Mouse (Mus musculus) heart, postnatal 36 days (tissue): ENCODE data around the gene Ccdc85b. TPM values are rescaled to one million over a fixed set of nuclear protein-coding genes. Genes with fewer than 3 reads are reported as not detected.
A peak's percentile ranks its signal among the peaks of the same experiment; 100 is the strongest.

Experiments used
- DNase-seq, 2 experiments: peaks; one replicate each; pipeline ENCODE4 v3.0.0; 2021 to 2022
- intact Hi-C: fragments of 180-260 bp; cut with DNase I; formaldehyde crosslinking; loops from one replicate; pipeline ENCODE4 v1.15.1; 2025
- total RNA-seq, 2 experiments: library from RNA; stranded (reverse); gene quantifications; 2 replicates each; pipeline ENCODE4 v1.2.3; 2021

The Ccdc85b gene
- total RNA-seq, 2 experiments from 2014 or later: 9.5 to 11.0 TPM

GRCm38 (mm10) chr19:5459019-5459418, 1.3 kb upstream of the Ccdc85b start:
- no peak for DNase-seq
- intact Hi-C loops: no loop called here

DNA sequence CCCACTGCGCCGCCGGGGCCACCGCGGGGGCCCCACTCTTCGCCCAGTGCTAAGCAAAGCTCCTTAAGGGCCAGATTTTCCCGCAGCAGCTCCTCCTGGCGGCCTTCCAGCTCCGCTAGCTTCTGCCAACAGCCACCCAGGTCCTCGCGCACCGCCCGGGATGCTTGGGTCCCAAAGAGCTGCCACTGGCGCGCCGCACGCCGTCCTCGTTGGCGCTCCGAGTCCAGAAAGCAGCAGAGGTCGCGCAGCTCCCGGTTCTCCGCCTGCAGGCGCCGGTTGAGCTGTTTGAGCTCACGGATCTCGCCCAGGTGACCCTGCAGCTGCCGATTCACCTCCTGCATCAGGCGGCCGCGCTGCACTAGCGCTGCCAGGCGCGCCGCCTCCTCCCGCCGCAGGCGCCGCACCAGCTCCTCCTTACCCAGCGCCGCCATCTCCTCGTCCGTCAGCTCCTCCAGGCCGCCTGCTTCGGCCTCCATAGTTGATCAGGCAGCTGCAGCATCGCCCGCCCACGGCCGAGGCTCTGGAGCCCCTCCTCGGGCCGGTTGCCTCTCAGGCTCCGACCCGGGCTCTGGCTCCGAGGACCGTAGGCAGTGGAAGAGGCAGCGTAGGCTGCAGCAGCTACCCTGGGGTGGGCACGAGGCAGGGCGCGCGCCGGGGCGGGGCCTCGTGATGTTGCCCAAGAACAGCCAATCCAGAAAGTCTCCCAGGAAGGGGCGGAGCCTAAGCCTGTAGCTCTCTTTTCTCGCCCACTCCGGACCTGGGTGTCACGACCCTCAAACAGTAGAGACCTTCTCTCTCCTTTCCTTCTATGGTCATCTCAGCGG, 560 bp downstream of the Ccdc85b start:
- intact Hi-C loops: no loop called here
- peak; percentile 94 to 95 for DNase-seq

GRCm38 (mm10) chr19:5456241-5456921, 1.3 kb downstream of the Ccdc85b start:
- DNase-seq: peak; percentile 55 to 70
- intact Hi-C loops: no loop called here

DNA sequence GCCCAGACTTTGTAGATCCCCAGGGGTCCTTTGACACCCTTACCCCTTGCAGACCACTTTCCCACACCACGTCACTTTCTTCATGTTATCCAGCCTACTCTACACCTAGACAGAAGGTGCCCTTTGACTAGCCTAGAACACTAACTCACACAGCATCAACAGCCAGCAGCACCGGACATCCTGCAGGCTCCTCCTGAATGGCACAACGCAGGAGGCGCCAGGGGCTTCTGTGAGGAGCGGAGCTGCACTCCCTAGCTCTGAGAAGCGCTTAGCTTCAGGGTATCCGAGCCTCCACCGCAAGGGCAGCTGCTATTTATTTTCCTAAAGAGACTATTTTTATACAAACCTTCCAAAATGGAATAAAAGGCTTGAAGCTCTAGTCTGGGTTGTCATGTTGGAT, 2.1 kb downstream of the Ccdc85b start:
- intact Hi-C loops: loop anchor here (1.0 kb wide), 1 partner anchor 22 kb away; no protein-coding TSS in a partner anchor
- DNase-seq: no peak

DNA sequence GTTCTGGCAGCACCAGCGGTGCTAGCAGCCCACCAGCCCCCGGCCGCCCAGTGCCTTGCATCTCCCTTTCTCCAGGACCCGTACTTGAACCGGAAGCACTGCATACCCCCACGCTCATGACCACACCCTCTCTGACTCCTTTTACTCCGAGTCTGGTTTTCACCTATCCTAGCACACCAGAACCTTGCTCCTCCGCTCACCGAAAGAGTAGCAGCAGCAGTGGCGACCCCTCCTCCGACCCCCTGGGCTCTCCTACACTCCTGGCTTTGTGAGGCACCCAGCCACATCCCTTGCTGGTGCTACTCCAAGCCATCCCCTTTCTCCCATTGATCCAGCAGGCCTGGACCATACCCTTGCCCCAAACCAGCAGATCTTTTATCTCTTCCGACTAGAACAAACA, 2.7 kb downstream of the Ccdc85b start:
- intact Hi-C loops: loop anchor here (1.0 kb wide), 1 partner anchor 22 kb away; no protein-coding TSS in a partner anchor
- DNase-seq: no peak

GRCm38 (mm10) chr19:5451766-5452165, 5.9 kb downstream of the Ccdc85b start:
- intact Hi-C loops: no loop called here
- no peak for DNase-seq

DNA sequence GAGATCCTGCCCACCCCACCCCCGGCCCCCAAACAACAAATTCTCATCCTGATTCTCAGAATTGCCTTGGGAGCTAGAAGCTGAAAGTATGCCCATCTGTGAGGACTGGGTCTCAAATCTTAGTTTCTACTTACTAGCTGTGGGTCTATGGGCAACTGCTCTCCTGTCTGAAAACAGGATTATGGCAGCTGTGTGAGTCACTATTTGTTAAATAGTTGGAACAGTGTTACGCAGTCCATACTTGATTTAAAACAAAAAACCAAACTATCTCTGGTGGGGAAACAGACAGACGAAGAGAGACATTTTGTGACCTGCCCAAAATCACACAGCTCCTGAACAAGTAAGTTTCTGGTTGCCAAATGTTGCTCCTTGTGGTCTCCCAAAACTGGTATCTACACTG, 8.0 kb downstream of the Ccdc85b start:
- DNase-seq: no peak
- intact Hi-C loops: no loop called here

DNA sequence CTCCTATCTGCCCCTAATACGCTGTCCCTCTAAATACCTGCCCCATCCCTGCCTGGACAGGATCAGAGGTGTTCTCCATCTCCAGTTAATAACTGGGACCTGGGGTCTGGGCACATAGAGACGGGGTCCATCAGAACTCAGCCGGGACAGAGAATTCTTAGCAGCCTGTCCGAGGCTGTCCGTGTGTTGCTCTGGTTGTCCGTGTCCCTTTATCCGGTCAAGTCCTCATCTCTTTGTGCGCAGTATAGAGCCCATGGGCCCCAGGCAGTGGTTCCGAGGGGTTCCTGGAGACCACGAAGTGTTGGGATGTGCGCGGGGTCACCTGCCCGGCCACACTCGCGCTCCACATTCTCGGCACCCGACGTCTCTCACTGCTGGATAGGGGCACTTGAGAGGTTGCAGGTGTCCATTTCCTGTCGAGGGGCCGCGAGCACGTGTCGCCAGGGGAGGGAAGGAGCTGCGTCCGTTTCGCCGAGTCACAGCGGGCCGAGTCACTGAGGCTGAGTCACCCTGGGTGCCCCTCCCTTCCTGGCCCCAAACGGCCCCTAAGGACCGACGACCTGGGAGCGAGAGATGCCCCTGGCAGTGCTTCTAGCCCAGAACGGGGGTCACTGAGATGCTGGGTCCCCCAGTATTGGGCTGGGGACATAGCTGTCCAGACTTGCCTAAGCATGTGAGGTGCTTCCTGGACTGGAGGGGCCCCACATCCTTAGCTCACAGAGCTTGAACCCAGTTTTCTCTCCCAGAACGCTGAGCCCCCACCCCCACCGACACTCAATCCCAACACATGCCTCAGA, 9.1 kb downstream of the Ccdc85b start:
- DNase-seq: no peak
- intact Hi-C loops: no loop called here

GRCm38 (mm10) chr19:5447515-5448353, 10.0 kb downstream of the Ccdc85b start, which contains the start of gene Fosl1:
TSS of gene Fosl1 (plus strand) at chr19:5447547.
- DNase-seq: peak; percentile 68 to 71
- intact Hi-C loops: no loop called here

DNA sequence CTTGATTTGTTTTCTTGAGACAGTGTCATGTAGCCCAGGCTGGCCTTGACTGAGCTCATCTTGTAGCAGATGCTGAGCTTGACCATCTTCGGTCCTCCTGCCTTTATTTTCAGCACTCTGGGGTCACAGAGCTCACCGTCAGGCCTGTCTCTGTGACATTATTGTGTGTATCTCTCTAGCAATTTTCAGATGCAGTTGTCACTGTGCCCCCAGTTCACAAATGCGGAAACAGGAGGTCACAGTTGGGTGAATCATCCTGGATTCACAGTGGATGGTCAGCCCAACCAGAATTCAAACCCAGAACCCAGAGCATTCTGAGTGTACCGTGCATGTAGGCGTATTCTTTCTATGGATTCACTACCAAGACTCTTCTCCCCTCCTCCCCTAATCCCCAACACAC, 11.9 kb downstream of the Ccdc85b start:
- intact Hi-C loops: no loop called here
- no peak for DNase-seq

GRCm38 (mm10) chr19:5444954-5445353, 12.7 kb downstream of the Ccdc85b start:
- intact Hi-C loops: no loop called here
- DNase-seq: no peak

- DNase-seq: no peak
- intact Hi-C loops: no loop called here
These were observed 13.3 kb downstream of the Ccdc85b start for GRCm38 (mm10) chr19:5444371-5444908.

DNA sequence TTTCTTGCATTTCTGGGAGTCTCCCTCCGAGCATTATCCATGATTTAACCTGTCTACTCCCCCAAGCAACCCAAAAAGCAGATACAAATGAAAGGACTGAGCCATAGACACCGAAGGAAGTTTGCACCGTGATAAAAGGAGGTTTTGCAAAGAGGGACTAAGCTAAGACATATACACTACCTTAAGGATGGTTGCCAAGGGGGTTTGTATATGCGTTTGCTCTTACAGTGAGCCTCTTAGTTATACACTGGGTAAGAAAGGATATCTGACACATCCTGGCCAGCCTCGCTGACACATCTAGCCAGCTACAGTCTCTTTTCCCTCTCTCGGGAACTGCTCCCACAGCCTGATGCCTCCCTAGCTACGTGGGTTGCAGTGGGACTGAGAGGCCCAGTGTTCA, 23.7 kb downstream of the Ccdc85b start:
- intact Hi-C loops: loop anchor here (1.0 to 5.0 kb wide), 3 partner anchors 21 to 133 kb away; partner anchors contain the start of genes Ap5b1 and Mus81
- DNase-seq: no peak

DNA sequence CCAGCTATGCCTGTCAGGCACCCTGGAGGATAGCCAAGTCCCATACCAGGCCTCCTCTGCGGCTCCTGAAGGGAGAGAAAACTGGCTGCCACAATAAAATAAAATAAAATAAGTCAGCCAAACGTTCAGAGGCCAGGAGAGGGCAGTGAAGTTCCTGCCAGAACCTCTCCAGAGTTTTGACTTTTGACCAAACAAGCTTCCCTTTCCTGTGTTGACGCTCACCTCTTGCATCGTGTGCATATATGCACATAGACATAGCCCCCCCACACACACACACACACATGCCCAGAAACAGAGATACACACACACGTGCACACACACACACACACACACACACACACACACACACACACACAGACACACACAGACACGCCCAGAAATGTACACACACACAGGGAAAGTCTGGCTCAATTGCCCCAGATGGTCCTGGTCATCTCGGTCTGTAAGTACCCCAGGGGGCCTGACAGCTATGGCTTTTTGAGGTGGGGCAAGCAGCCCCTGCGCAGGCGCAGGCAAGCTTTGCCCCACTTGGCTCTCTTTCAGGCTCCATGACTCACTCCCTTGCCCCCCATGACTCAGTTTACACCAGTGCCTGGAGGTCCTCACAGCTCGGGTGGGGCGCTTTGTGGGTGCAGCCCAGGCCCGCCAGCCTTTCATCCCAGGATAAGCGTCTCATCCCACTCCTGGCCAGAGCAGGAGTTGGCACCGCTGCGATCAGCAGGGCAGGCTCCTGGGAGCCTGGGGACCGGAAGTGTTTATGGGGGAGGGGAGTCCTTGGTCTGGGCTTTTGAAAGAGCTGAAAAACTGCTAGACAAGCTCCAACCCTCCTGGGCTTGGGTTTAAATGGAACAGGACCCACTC, 24.5 kb downstream of the Ccdc85b start:
- intact Hi-C loops: loop anchor here (1.0 to 5.0 kb wide), 3 partner anchors 22 to 134 kb away; partner anchors contain the start of genes Ap5b1 and Mus81
- peak; percentile 45 to 64 for DNase-seq

DNA sequence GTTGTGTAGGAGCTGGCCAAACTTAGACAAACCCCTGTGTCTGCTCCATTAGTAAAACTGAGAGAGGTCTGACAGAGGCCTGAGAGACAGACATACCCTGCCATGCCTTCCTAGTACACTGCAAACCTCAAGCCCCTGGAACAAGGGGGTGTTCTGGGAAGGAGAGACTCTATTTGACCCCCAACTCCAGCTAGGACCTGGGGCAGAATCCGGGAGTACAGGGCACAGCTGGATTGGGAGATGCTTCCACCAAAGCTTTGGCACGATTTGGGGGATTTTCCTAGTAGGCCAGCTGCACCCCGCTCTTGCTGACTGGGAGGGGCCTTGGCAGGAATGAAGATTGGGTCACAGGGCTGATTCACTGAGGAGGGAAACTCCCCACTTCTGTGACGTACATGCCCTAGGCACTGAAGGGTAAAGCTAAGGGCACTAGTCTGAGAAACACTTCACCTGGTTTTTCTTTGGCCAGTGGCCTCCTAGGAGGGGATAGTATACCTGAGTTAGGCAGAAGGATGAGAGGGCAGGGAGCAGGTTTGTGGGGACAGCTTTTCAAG, 25.7 kb downstream of the Ccdc85b start:
- intact Hi-C loops: loop anchor here (5.0 kb wide), 1 partner anchor 135 kb away; the partner anchor contains the start of gene Ap5b1
- DNase-seq: peak in 1 of 2 experiments; percentile 24

- intact Hi-C loops: loop anchor here (5.0 kb wide), 1 partner anchor 137 kb away; the partner anchor contains the start of gene Ap5b1
- DNase-seq: peak in 1 of 2 experiments; percentile 7
These were observed 27.3 kb downstream of the Ccdc85b start for GRCm38 (mm10) chr19:5430408-5430807.

DNA sequence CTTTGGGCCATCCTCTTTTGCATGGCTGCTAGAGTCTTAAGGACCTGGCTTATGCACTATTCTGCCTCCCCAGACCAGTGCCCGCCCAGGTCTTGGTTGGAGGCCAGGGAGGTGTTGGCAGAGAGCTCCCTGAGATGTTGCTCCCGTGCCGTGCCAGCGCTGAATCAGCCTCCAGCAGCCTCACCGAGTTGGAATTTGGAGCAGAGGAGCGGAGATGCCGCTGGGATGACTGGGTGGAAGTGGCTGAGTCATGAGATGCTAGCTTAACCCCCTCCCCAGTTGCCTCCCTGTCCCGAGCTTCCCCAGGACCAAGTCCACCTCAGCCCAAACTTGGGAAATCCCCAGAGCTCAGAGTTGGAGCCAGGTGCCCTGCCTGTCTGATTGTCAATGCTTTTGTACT, 27.9 kb downstream of the Ccdc85b start:
- peak in 1 of 2 experiments; percentile 53 for DNase-seq
- intact Hi-C loops: loop anchor here (5.0 kb wide), 2 partner anchors 93 to 137 kb away; partner anchors contain the start of genes Ap5b1 and Catsper1

DNA sequence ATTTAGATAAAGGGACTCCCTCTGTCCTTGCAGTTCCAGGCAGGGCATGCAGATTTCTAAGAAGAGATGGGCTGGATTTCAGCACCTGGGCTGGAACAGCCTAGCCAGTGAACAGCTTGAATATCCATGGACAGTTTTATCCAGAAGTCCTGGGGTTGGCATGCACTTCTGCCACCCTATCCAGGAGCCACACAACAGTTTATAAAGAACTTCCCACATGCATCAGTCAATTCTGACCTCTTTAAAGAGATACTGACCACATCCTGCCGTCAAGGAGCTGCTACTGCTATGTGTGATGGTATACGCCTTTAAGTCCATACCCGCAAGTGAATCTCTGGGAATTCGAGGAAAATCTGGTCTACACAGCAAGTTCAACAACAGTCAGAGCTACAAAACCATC, 28.5 kb downstream of the Ccdc85b start:
- intact Hi-C loops: loop anchor here (5.0 kb wide), 1 partner anchor 92 kb away; the partner anchor contains the start of gene Catsper1

More for the DNA sequence above, 28.5 kb downstream of the Ccdc85b start:
- no peak for DNase-seq
